ENCODE assay signal across 13 mouse cellular contexts in genomic region chr10:40970601-40971245, GRCm38 (mm10).
DNase-seq lines count a peak whose midpoint lies in the region; ATAC-seq and TF ChIP-seq lines count a peak whose summit lies in the region.
"Had no signal": no experiment of that assay in that cellular context is flagged by ENCODE, and none has a peak within 500 bp of the region (broad histone marks: within the 10 kb centered on the region; RNA-seq: fewer than 3 reads in every experiment).

No protein-coding gene starts in this region.

- intact Hi-C loops in heart, postnatal 36 days (cut with DNase I): no loop called here

- TF ChIP-seq POLR2A in olfactory bulb, adult 2 months (IDR thresholded peaks at IDR 0.05; ENCODE audit: insufficient read depth, low read depth, low read length): no peak

- 0 out of 2 replicates have a peak, but pooled peaks cover 7% of the 10 kb centered on the region for H3K4me1 ChIP-seq in heart, postnatal 0 days (ENCODE audit: control insufficient read depth, insufficient read depth)
- peaks cover 14% of the 10 kb centered on the region for H3K4me1 ChIP-seq in hindbrain, embryonic 16.5 days (ENCODE audit: control insufficient read depth, insufficient read depth, low read depth, low read length)
- H3K4me1 ChIP-seq in olfactory bulb, adult 2 months (ENCODE audit: control insufficient read depth, insufficient read depth, low read length): peaks cover 25% of the 10 kb centered on the region
- H3K4me1 ChIP-seq in liver, embryonic 11.5 days (replicated peaks; ENCODE audit: control insufficient read depth, insufficient read depth, low read length): no peaks in the 10 kb centered on the region

- TF ChIP-seq EP300 in heart, postnatal 0 days (IDR thresholded peaks at IDR 0.05; ENCODE audit: low read depth): no peak

- no peak overlapping the region for H3K4me3 ChIP-seq in heart, postnatal 0 days (ENCODE audit: low read depth, low read length)
- no peak overlapping the region for H3K4me3 ChIP-seq in hindbrain, embryonic 16.5 days (ENCODE audit: low read length)
- H3K4me3 ChIP-seq in olfactory bulb, adult 2 months (ENCODE audit: insufficient read depth, low read depth, low read length): no peak overlapping the region
- no peak overlapping the region for H3K4me3 ChIP-seq in liver, embryonic 11.5 days (ENCODE audit: low read depth, low read length)
- H3K4me3 ChIP-seq: erythroblast, embryonic 14.5 days; limb, embryonic 15.5 days; stomach, embryonic 15.5 days had no signal

- 79% methylated on average over 12 of the region's 12 CpGs for WGBS in heart, postnatal 0 days
- WGBS in hindbrain, embryonic 16.5 days: 59% methylated on average over 12 of the region's 12 CpGs
- 38% methylated on average over 12 of the region's 12 CpGs for WGBS in olfactory bulb, adult 2 months
- 80% methylated on average over 12 of the region's 12 CpGs for WGBS in liver, embryonic 11.5 days

- no peaks in the 10 kb centered on the region for H3K27me3 ChIP-seq in heart, postnatal 0 days (ENCODE audit: control insufficient read depth, insufficient read depth, low read length)
- no peaks in the 10 kb centered on the region for H3K27me3 ChIP-seq in hindbrain, embryonic 16.5 days (replicated peaks; ENCODE audit: control insufficient read depth, insufficient read depth, low read length)
- H3K27me3 ChIP-seq in liver, embryonic 11.5 days (replicated peaks; ENCODE audit: control insufficient read depth, insufficient read depth, low read length): no peaks in the 10 kb centered on the region
- H3K27me3 ChIP-seq: stomach, embryonic 15.5 days had no signal

- ATAC-seq in heart, postnatal 0 days (ENCODE audit: insufficient read depth, low read depth): no peak
- peak; percentile 71 for ATAC-seq in hindbrain, embryonic 16.5 days
- no peak for ATAC-seq in liver, embryonic 11.5 days (replicated peaks; ENCODE audit: low FRiP score)

- H3K4me2 ChIP-seq in heart, postnatal 0 days (ENCODE audit: low read depth, low read length): no peak overlapping the region
- no peak overlapping the region for H3K4me2 ChIP-seq in hindbrain, embryonic 16.5 days (ENCODE audit: low read length)
- H3K4me2 ChIP-seq in liver, embryonic 11.5 days: no peak overlapping the region
- H3K4me2 ChIP-seq: limb, embryonic 15.5 days; stomach, embryonic 15.5 days had no signal

- peak; percentile 40 for TF ChIP-seq CTCF in heart, postnatal 0 days (IDR thresholded peaks at IDR 0.05; ENCODE audit: low read depth)
- peak; percentile 61 for TF ChIP-seq CTCF in olfactory bulb, adult 2 months (IDR thresholded peaks at IDR 0.05; ENCODE audit: insufficient read depth, low read depth, low read length)

- DNase-seq in heart, postnatal 0 days (ENCODE audit: low spot score): no peak
- no peak for DNase-seq in heart, postnatal 36 days
- peak; percentile 17 for DNase-seq in cerebellum, adult 9-11 months
- no peak for DNase-seq in liver, embryonic 11.5 days (ENCODE audit: low spot score)
- no peak for DNase-seq in testis, postnatal 14 days (ENCODE audit: low spot score)
- no peak for DNase-seq in gastrocnemius, adult 18-20 months (ENCODE audit: low spot score)
- DNase-seq: kidney, postnatal 25 days; lung, postnatal 4 days had no signal

- no peak overlapping the region for H3K9ac ChIP-seq in heart, postnatal 0 days (replicated peaks; ENCODE audit: low read depth, low read length)
- no peak overlapping the region for H3K9ac ChIP-seq in hindbrain, embryonic 16.5 days (ENCODE audit: low read depth, low read length)
- no peak overlapping the region for H3K9ac ChIP-seq in liver, embryonic 11.5 days (ENCODE audit: low read depth, low read length)
- H3K9ac ChIP-seq: limb, embryonic 15.5 days; stomach, embryonic 15.5 days had no signal

- H3K9me3 ChIP-seq in heart, postnatal 0 days (replicated peaks; ENCODE audit: control insufficient read depth, low read length): no peaks in the 10 kb centered on the region
- H3K9me3 ChIP-seq in hindbrain, embryonic 16.5 days (ENCODE audit: control insufficient read depth, low read length): no peaks in the 10 kb centered on the region
- no peaks in the 10 kb centered on the region for H3K9me3 ChIP-seq in liver, embryonic 11.5 days (ENCODE audit: control insufficient read depth, low read length)
- H3K9me3 ChIP-seq: limb, embryonic 15.5 days; stomach, embryonic 15.5 days had no signal

- H3K27ac ChIP-seq in heart, postnatal 0 days (ENCODE audit: low read depth): no peak overlapping the region
- H3K27ac ChIP-seq in hindbrain, embryonic 16.5 days (ENCODE audit: low read depth, low read length): peak overlapping the region; percentile 29; the same call in 1 of the 2 replicates
- H3K27ac ChIP-seq in olfactory bulb, adult 2 months (ENCODE audit: insufficient read depth, low read depth, low read length): peak overlapping the region; percentile 89
- H3K27ac ChIP-seq in liver, embryonic 11.5 days (ENCODE audit: low read depth, low read length): no peak overlapping the region
- H3K27ac ChIP-seq: limb, embryonic 15.5 days; stomach, embryonic 15.5 days had no signal

- H3K36me3 ChIP-seq in heart, postnatal 0 days (replicated peaks; ENCODE audit: control insufficient read depth, insufficient read depth, low read length): no peaks in the 10 kb centered on the region
- H3K36me3 ChIP-seq in hindbrain, embryonic 16.5 days (ENCODE audit: control insufficient read depth, insufficient read depth, low read length): no peaks in the 10 kb centered on the region
- H3K36me3 ChIP-seq in liver, embryonic 11.5 days (ENCODE audit: control insufficient read depth, insufficient read depth, low read length): no peaks in the 10 kb centered on the region
- H3K36me3 ChIP-seq: limb, embryonic 15.5 days; stomach, embryonic 15.5 days had no signal

Comparison
In these comparisons a context has a peak if more than half of its experiments do, and no peak if none do; other contexts are left out.
1. H3K27ac ChIP-seq: peak in hindbrain, embryonic 16.5 days (single experiment) and olfactory bulb, adult 2 months (single experiment); none in heart, postnatal 0 days (single experiment) and liver, embryonic 11.5 days (single experiment).